Mouse (Mus musculus): Measurements from ENCODE around the gene Pqlc3.
A peak's percentile ranks its signal among the peaks of the same experiment; 100 is the strongest.
"Not testable (repeated sequence)": the region's sequence is repeated elsewhere in the genome, so short reads cannot be mapped to it uniquely, and the experiment has no call there.

Pqlc3 gene

GRCm38 (mm10) chr12:16999739-17000497 lies at the start of gene Pqlc3:
Gene Pqlc3 (minus strand): TSS chr12:17000408.
- peak; percentile 68 to 71 for DNase-seq (ENCODE audit: low spot score in 2 of 2)

GRCm38 (mm10) chr12:17049796-17050195 lies 49.6 kb upstream of the Pqlc3 start:
- DNase-seq (ENCODE audit: low spot score in 2 of 2), result no peak

GRCm38 (mm10) chr12:17048979-17049612 lies 48.9 kb upstream of the Pqlc3 start:
- DNase-seq (ENCODE audit: low spot score in 2 of 2), result no peak

- DNase-seq (ENCODE audit: low spot score in 2 of 2), result no peak
Observed at GRCm38 (mm10) chr12:17043311-17043710, 43.1 kb upstream of the Pqlc3 start.

GRCm38 (mm10) chr12:17040567-17040966 lies 40.4 kb upstream of the Pqlc3 start:
- DNase-seq (ENCODE audit: low spot score in 2 of 2), result no peak

GRCm38 (mm10) chr12:17039415-17039814 lies 39.2 kb upstream of the Pqlc3 start:
- DNase-seq (ENCODE audit: low spot score in 2 of 2), result no peak

GRCm38 (mm10) chr12:17038246-17038645 lies 38.0 kb upstream of the Pqlc3 start:
- DNase-seq (ENCODE audit: low spot score in 2 of 2), result no peak

- peak; percentile 73 to 79 for DNase-seq (ENCODE audit: low spot score in 2 of 2)
Observed at GRCm38 (mm10) chr12:17037053-17037610, 36.9 kb upstream of the Pqlc3 start.

GRCm38 (mm10) chr12:17036532-17036931 lies 36.3 kb upstream of the Pqlc3 start:
- DNase-seq (ENCODE audit: low spot score in 2 of 2), result no peak

- no peak for DNase-seq (ENCODE audit: low spot score in 2 of 2)
Observed at GRCm38 (mm10) chr12:17035128-17035527, 34.9 kb upstream of the Pqlc3 start.

- no peak for DNase-seq (ENCODE audit: low spot score in 2 of 2)
Observed at GRCm38 (mm10) chr12:17034671-17035070, 34.5 kb upstream of the Pqlc3 start.

- no peak for DNase-seq (ENCODE audit: low spot score in 2 of 2)
Observed at GRCm38 (mm10) chr12:17033464-17033841, 33.2 kb upstream of the Pqlc3 start.

GRCm38 (mm10) chr12:17032694-17033463 lies 32.7 kb upstream of the Pqlc3 start:
- DNase-seq (ENCODE audit: low spot score in 2 of 2), result peak; percentile 89 to 92

GRCm38 (mm10) chr12:17024554-17025110 lies 24.4 kb upstream of the Pqlc3 start:
- DNase-seq (ENCODE audit: low spot score in 2 of 2), result no peak

GRCm38 (mm10) chr12:17022145-17022544 lies 21.9 kb upstream of the Pqlc3 start:
- no peak for DNase-seq (ENCODE audit: low spot score in 2 of 2)

GRCm38 (mm10) chr12:17021125-17021524 lies 20.9 kb upstream of the Pqlc3 start:
- not testable (repeated sequence) for DNase-seq (ENCODE audit: low spot score in 2 of 2)

- peak; percentile 80 to 87 for DNase-seq (ENCODE audit: low spot score in 2 of 2)
Observed at GRCm38 (mm10) chr12:17018468-17018867, 18.3 kb upstream of the Pqlc3 start.

- no peak for DNase-seq (ENCODE audit: low spot score in 2 of 2)
Observed at GRCm38 (mm10) chr12:17015711-17016110, 15.5 kb upstream of the Pqlc3 start.

GRCm38 (mm10) chr12:17012067-17012899 lies 12.1 kb upstream of the Pqlc3 start:
- no peak for DNase-seq (ENCODE audit: low spot score in 2 of 2)

- DNase-seq (ENCODE audit: low spot score in 2 of 2), result peak; percentile 66 to 71
Observed at GRCm38 (mm10) chr12:17011100-17011870, 11.1 kb upstream of the Pqlc3 start, which contains the start of gene 2410004P03Rik. Gene 2410004P03Rik (minus strand): TSS chr12:17011727.

All from right cerebral cortex, adult 2 months (tissue).